Comparison of ENCODE assay signal across 9 mouse cellular contexts in the genomic region with DNA sequence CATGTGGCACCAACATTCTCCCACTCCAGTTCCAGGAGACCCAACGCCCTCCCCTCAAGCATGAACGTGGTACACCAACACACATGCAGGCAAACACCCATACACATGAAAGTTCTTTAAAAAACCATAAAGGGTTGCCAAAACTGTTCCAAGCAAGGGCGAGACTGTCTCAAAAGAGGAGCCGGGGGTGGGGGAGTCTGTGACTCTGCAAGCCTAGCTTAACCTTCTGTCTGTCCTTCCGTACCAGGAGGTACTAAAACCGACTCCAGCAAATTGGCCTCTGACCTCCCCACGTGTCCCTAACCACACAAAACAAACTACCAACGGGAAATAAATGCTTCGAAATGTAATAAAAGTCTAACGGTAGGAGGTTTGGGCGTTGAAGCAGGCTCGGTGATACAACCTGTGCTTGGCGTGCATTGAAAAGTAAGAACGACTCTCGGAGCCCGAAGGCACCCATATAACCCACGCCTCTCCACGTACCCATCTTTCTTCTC. TPM values are rescaled to one million over a fixed set of nuclear protein-coding genes. Genes with fewer than 3 reads are reported as not detected.
DNase-seq lines count a peak whose midpoint lies in the region; ATAC-seq and TF ChIP-seq lines count a peak whose summit lies in the region.
"Had no signal": no experiment of that assay in that cellular context is flagged by ENCODE, and none has a peak within 500 bp of the region (broad histone marks: within the 10 kb centered on the region; RNA-seq: fewer than 3 reads in every experiment).

No protein-coding gene starts in this region.

- H3K27ac ChIP-seq in testis, adult 2 months (ENCODE audit: control insufficient read depth, insufficient read depth, low read depth, low read length) = peak overlapping the region; percentile 97; the same call in 1 of the 2 replicates
- H3K27ac ChIP-seq in hindbrain, embryonic 13.5 days = peak overlapping the region; percentile 99
- peak overlapping the region; percentile 99 for H3K27ac ChIP-seq in midbrain, embryonic 16.5 days (ENCODE audit: low read length)

- TF ChIP-seq CTCF in testis, adult 2 months (IDR thresholded peaks at IDR 0.05; ENCODE audit: control insufficient read depth, insufficient read depth, insufficient replicate concordance, low read depth, low read length) = no peak

- peak overlapping the region; percentile 93 for H3K4me2 ChIP-seq in hindbrain, embryonic 13.5 days
- peak overlapping the region; percentile 82 for H3K4me2 ChIP-seq in midbrain, embryonic 16.5 days (ENCODE audit: low read length)

- H3K4me1 ChIP-seq in testis, adult 2 months (ENCODE audit: control insufficient read depth, insufficient read depth, low read length) = peaks cover 7% of the 10 kb centered on the region
- peaks cover 29% of the 10 kb centered on the region for H3K4me1 ChIP-seq in hindbrain, embryonic 13.5 days (replicated peaks)
- H3K4me1 ChIP-seq in midbrain, embryonic 16.5 days (ENCODE audit: control insufficient read depth, insufficient read depth, low read length) = peaks cover 20% of the 10 kb centered on the region

- TF ChIP-seq POLR2A in testis, adult 2 months (IDR thresholded peaks at IDR 0.05; ENCODE audit: control insufficient read depth, low read depth, low read length) = no peak

- no peaks in the 10 kb centered on the region for H3K9me3 ChIP-seq in hindbrain, embryonic 13.5 days
- no peaks in the 10 kb centered on the region for H3K9me3 ChIP-seq in midbrain, embryonic 16.5 days (replicated peaks; ENCODE audit: control insufficient read depth, low read length, poor library complexity, severe bottlenecking)

- DNase-seq in adrenal gland, postnatal 14 days = peak; percentile 44
- DNase-seq in adrenal gland, postnatal 4 days (ENCODE audit: low spot score in 2 of 2) = no peak
- DNase-seq in testis, postnatal 10 days (ENCODE audit: low spot score) = no peak
- DNase-seq in ovary, postnatal 14 days (ENCODE audit: low spot score) = no peak
- DNase-seq in layer of hippocampus, postnatal 36 days = no peak

- ATAC-seq in hindbrain, embryonic 13.5 days (ENCODE audit: low FRiP score) = no peak
- no peak for ATAC-seq in midbrain, embryonic 16.5 days

- under 1% methylated on average over 18 of the region's 18 CpGs for WGBS in hindbrain, embryonic 13.5 days
- WGBS in midbrain, embryonic 16.5 days = under 1% methylated on average over 18 of the region's 18 CpGs

- H3K27me3 ChIP-seq in testis, adult 2 months (ENCODE audit: control insufficient read depth, insufficient read depth, low read length) = no peaks in the 10 kb centered on the region
- no peaks in the 10 kb centered on the region for H3K27me3 ChIP-seq in hindbrain, embryonic 13.5 days
- H3K27me3 ChIP-seq in midbrain, embryonic 16.5 days (ENCODE audit: control insufficient read depth, insufficient read depth, low read depth, low read length) = no peaks in the 10 kb centered on the region
- H3K27me3 ChIP-seq: Patski had no signal

- H3K4me3 ChIP-seq in testis, adult 2 months (ENCODE audit: control insufficient read depth, low read depth, low read length) = peak overlapping the region; percentile 89
- peak overlapping the region; percentile 82 for H3K4me3 ChIP-seq in hindbrain, embryonic 13.5 days
- peak overlapping the region; percentile 82 for H3K4me3 ChIP-seq in midbrain, embryonic 16.5 days (ENCODE audit: low read depth, low read length)

- H3K36me3 ChIP-seq in testis, adult 2 months (ENCODE audit: control insufficient read depth, insufficient read depth, low read length) = peaks cover 2% of the 10 kb centered on the region
- H3K36me3 ChIP-seq in hindbrain, embryonic 13.5 days = peaks cover 37% of the 10 kb centered on the region
- H3K36me3 ChIP-seq in midbrain, embryonic 16.5 days (ENCODE audit: control insufficient read depth, insufficient read depth, low read length) = peaks cover 15% of the 10 kb centered on the region

- H3K9ac ChIP-seq in hindbrain, embryonic 13.5 days = peak overlapping the region; percentile 90
- H3K9ac ChIP-seq in midbrain, embryonic 16.5 days (ENCODE audit: low read depth, low read length) = peak overlapping the region; percentile 94

RNA-seq across cellular contexts. Expression of a gene that starts 1.0 kb away (rescaled TPM):
- total RNA-seq in adrenal gland, postnatal 14 days (2021) = 72.5 and 85.8 TPM in 2 replicates
- 10 to 100 TPM; 85.3 to 94.8 TPM for total RNA-seq in adrenal gland, postnatal 4 days (2021)
- 19.8 and 20.1 TPM in 2 replicates for polyA plus RNA-seq in testis, adult 2 months (2012; rRNA removed)
- polyA plus RNA-seq in hindbrain, embryonic 13.5 days (2015; fragmentation: Nextera tagmentation; extraction: Ambion mirVana) = 131 and 132 TPM in 2 replicates
- polyA plus RNA-seq in midbrain, embryonic 16.5 days (2015; fragmentation: Nextera tagmentation; extraction: Ambion mirVana) = 106 and 113 TPM in 2 replicates
- total RNA-seq in layer of hippocampus, postnatal 36 days (2021) = 10 to 100 TPM; 62.6 to 64.2 TPM

RNA-seq across cellular contexts. Expression of a gene that starts 37.6 kb away (rescaled TPM):
- total RNA-seq in adrenal gland, postnatal 14 days (2021) = 57.0 and 57.3 TPM in 2 replicates
- 10 to 100 TPM; 52.8 to 65.1 TPM for total RNA-seq in adrenal gland, postnatal 4 days (2021)
- polyA plus RNA-seq in testis, adult 2 months (2012; rRNA removed) = 11.4 and 15.1 TPM in 2 replicates
- polyA plus RNA-seq in hindbrain, embryonic 13.5 days (2015; fragmentation: Nextera tagmentation; extraction: Ambion mirVana) = 69.7 and 77.0 TPM in 2 replicates
- polyA plus RNA-seq in midbrain, embryonic 16.5 days (2015; fragmentation: Nextera tagmentation; extraction: Ambion mirVana) = 65.3 and 73.1 TPM in 2 replicates
- total RNA-seq in layer of hippocampus, postnatal 36 days (2021) = 10 to 100 TPM; 37.5 to 49.6 TPM

RNA-seq across cellular contexts. Expression of a gene that starts 37.7 kb away (rescaled TPM):
- total RNA-seq in adrenal gland, postnatal 14 days (2021) = 1.1 TPM in 1 of 2 replicates, not detected in the other
- under 1 TPM in 1 of 2 experiments, not detected in 1; 0.62 TPM for total RNA-seq in adrenal gland, postnatal 4 days (2021)
- polyA plus RNA-seq in testis, adult 2 months (2012; rRNA removed) = 88.1 and 104 TPM in 2 replicates
- 0.39 TPM in 1 of 2 replicates, not detected in the other for polyA plus RNA-seq in hindbrain, embryonic 13.5 days (2015; fragmentation: Nextera tagmentation; extraction: Ambion mirVana)
- polyA plus RNA-seq in midbrain, embryonic 16.5 days (2015; fragmentation: Nextera tagmentation; extraction: Ambion mirVana) = not detected in 2 replicates
- not detected for total RNA-seq in layer of hippocampus, postnatal 36 days (2021)

RNA-seq across cellular contexts. Expression of a gene that starts 40.9 kb away (rescaled TPM):
- not detected in 2 replicates for total RNA-seq in adrenal gland, postnatal 14 days (2021)
- not detected for total RNA-seq in adrenal gland, postnatal 4 days (2021)
- polyA plus RNA-seq in testis, adult 2 months (2012; rRNA removed) = 0.48 and 1.1 TPM in 2 replicates
- not detected in 2 replicates for polyA plus RNA-seq in hindbrain, embryonic 13.5 days (2015; fragmentation: Nextera tagmentation; extraction: Ambion mirVana)
- not detected in 2 replicates for polyA plus RNA-seq in midbrain, embryonic 16.5 days (2015; fragmentation: Nextera tagmentation; extraction: Ambion mirVana)
- not detected for total RNA-seq in layer of hippocampus, postnatal 36 days (2021)
- polyA plus RNA-seq: Patski had no signal

RNA-seq across cellular contexts. Expression of a gene that starts 50.6 kb away (rescaled TPM):
- total RNA-seq in adrenal gland, postnatal 14 days (2021) = not detected in 2 replicates
- not detected for total RNA-seq in adrenal gland, postnatal 4 days (2021)
- not detected in 2 replicates for polyA plus RNA-seq in testis, adult 2 months (2012; rRNA removed)
- not detected in 2 replicates for polyA plus RNA-seq in hindbrain, embryonic 13.5 days (2015; fragmentation: Nextera tagmentation; extraction: Ambion mirVana)
- not detected in 2 replicates for polyA plus RNA-seq in midbrain, embryonic 16.5 days (2015; fragmentation: Nextera tagmentation; extraction: Ambion mirVana)
- total RNA-seq in layer of hippocampus, postnatal 36 days (2021) = not detected
- polyA plus RNA-seq: Patski had no signal
